Mouse (Mus musculus) left cerebral cortex, postnatal 36 days (tissue): ENCODE results near the gene Dock6. TPM values are rescaled to one million over a fixed set of nuclear protein-coding genes. Genes with fewer than 3 reads are reported as not detected.
A peak's percentile ranks its signal among the peaks of the same experiment; 100 is the strongest.

Experiments
- DNase-seq, 2 experiments: peaks; one replicate each; pipeline ENCODE4 v3.0.0; 2021 to 2022; ENCODE audit warnings: low spot score in 2 of 2, mixed read lengths in 1 of 2
- intact Hi-C: fragments of 180-260 bp; cut with DNase I; formaldehyde crosslinking; loops from one replicate; pipeline ENCODE4 v1.15.1; 2025
- microRNA-seq: library from miRNA; unstranded; fragments of <30 nt; microRNA quantifications from one replicate; pipeline ENCODE4 v1.2.0, GENCODE M21; 2022
- total RNA-seq, 2 experiments: library from RNA; stranded (reverse); gene quantifications; 2 replicates each; pipeline ENCODE4 v1.2.3; 2021

Gene Dock6
- total RNA-seq, 2 experiments from 2014 or later, result 11.4 to 18.8 TPM

GRCm38 (mm10) chr9:21760155-21761088 lies 92.0 kb downstream of the Dock6 start, which contains the start of gene Spc24:
Spc24 (minus strand) TSS chr9:21760303.
- peak; percentile 91 to 93 for DNase-seq
- intact Hi-C loops, result no loop called here

- DNase-seq, result no peak
- intact Hi-C loops, result no loop called here
These were observed 92.7 kb downstream of the Dock6 start for GRCm38 (mm10) chr9:21759718-21760117.

GRCm38 (mm10) chr9:21758576-21759529 lies 93.6 kb downstream of the Dock6 start:
- DNase-seq, result no peak
- intact Hi-C loops, result no loop called here

- no peak for DNase-seq
- intact Hi-C loops, result no loop called here
These were observed 97.7 kb downstream of the Dock6 start for GRCm38 (mm10) chr9:21754516-21755321.

- intact Hi-C loops, result no loop called here
- DNase-seq, result no peak
These were observed 98.4 kb downstream of the Dock6 start for GRCm38 (mm10) chr9:21754003-21754402.

- intact Hi-C loops, result no loop called here
- DNase-seq, result peak; percentile 48
These were observed 100.1 kb downstream of the Dock6 start for GRCm38 (mm10) chr9:21752252-21752792.

- no peak for DNase-seq
- intact Hi-C loops, result no loop called here
These were observed 101.1 kb downstream of the Dock6 start for GRCm38 (mm10) chr9:21751347-21751746.

GRCm38 (mm10) chr9:21750370-21750769 lies 102.1 kb downstream of the Dock6 start:
- no peak for DNase-seq
- intact Hi-C loops, result no loop called here

Small RNAs within 50 kb of the gene (microRNA-seq; reads per million reads assigned to microRNA genes)
- 4.8 reads per million, percentile 16 among the genes with 10 or more reads in this experiment for gene Mir7083

Other genes starting within 250 kb of the Dock6 start
- gene Smarca4, start 236.5 kb downstream of the Dock6 start, total RNA-seq, result 100 to 1,000 TPM; 113 to 121 TPM
- gene Ldlr, start 129.2 kb downstream of the Dock6 start, total RNA-seq, result 10 to 100 TPM; 16.1 to 21.0 TPM
- 1 to 10 TPM; 1.5 TPM for gene Spc24, start 92.3 kb downstream of the Dock6 start, total RNA-seq
- gene Kank2, start 53.9 kb downstream of the Dock6 start, total RNA-seq, result 1 to 10 TPM; 6.5 to 8.4 TPM
- not detected for gene Angptl8, start 17.1 kb downstream of the Dock6 start, total RNA-seq
- 10 to 100 TPM; 13.5 to 16.1 TPM for gene Rab3d, start 65.6 kb upstream of the Dock6 start, total RNA-seq
- 10 to 100 TPM; 13.0 to 20.1 TPM for gene Ccdc159, start 74.8 kb upstream of the Dock6 start, total RNA-seq
- gene Tmem205, start 74.9 kb upstream of the Dock6 start, total RNA-seq, result 10 to 100 TPM; 32.8 to 38.5 TPM
- 100 to 1,000 TPM; 193 to 201 TPM for gene Plppr2, start 84.4 kb upstream of the Dock6 start, total RNA-seq
- gene Swsap1, start 103.1 kb upstream of the Dock6 start, total RNA-seq, result 10 to 100 TPM; 14.8 to 15.2 TPM
- gene Epor, start 110.9 kb upstream of the Dock6 start, total RNA-seq, result 10 to 100 TPM in 1 of 2 experiments, 1 to 10 TPM in 1; 7.7 to 11.6 TPM
- 1 to 10 TPM; 1.7 to 2.5 TPM for gene Rgl3, start 136.8 kb upstream of the Dock6 start, total RNA-seq
- 10 to 100 TPM in 1 of 2 experiments, 1 to 10 TPM in 1; 6.8 to 10.0 TPM for gene Ccdc151, start 150.0 kb upstream of the Dock6 start, total RNA-seq
- gene Prkcsh, start 150.2 kb upstream of the Dock6 start, total RNA-seq, result 10 to 100 TPM; 92.6 to 98.6 TPM
- 100 to 1,000 TPM; 155 to 158 TPM for gene Elavl3, start 199.4 kb upstream of the Dock6 start, total RNA-seq
- gene Gm49318, start 218.6 kb upstream of the Dock6 start, total RNA-seq, result 1 to 10 TPM; 3.0 to 5.5 TPM
- gene Zfp653, start 218.7 kb upstream of the Dock6 start, total RNA-seq, result 10 to 100 TPM; 18.7 to 22.8 TPM
- gene Ecsit, start 232.8 kb upstream of the Dock6 start, total RNA-seq, result 10 to 100 TPM; 42.3 to 48.2 TPM
- under 1 TPM; 0.44 to 0.93 TPM for gene Cnn1, start 246.6 kb upstream of the Dock6 start, total RNA-seq